Mouse (Mus musculus) midbrain, embryonic 14.5 days (tissue): ENCODE data around the gene Prlhr. TPM values are rescaled to one million over a fixed set of nuclear protein-coding genes. Genes with fewer than 3 reads are reported as not detected.

ENCODE experiments used
- ATAC-seq: fragments of 200-750 bp; cut with Nextera tagmentation; 2 replicates; pipeline ENCODE4 v1.8.0; 2017; ENCODE audit warnings: moderate number of reproducible peaks, moderate library complexity; ENCODE audit not compliant: low FRiP score, low TSS enrichment
- DNase-seq: peaks from one replicate; pipeline ENCODE4 v3.0.0-alpha.2; 2015
- H3K27ac ChIP-seq: fragments of 300-500 bp; sonication (generic); replicated peaks from 2 replicates; pipeline ENCODE4 v1.5.1; 2014; ENCODE audit warnings: mild to moderate bottlenecking, low read depth, low read length, moderate library complexity
- H3K27me3 ChIP-seq: fragments of 300-500 bp; sonication (generic); 2 replicates; pipeline ENCODE4 v1.6.1; 2014; ENCODE audit warnings: low read length, control low read depth, mixed read lengths; ENCODE audit not compliant: control insufficient read depth, insufficient read depth
- H3K36me3 ChIP-seq: fragments of 300-500 bp; sonication (generic); 2 replicates; pipeline ENCODE4 v1.6.1; 2014; ENCODE audit warnings: low read length, control low read depth; ENCODE audit not compliant: control insufficient read depth, insufficient read depth
- H3K4me1 ChIP-seq: fragments of 300-500 bp; sonication (generic); 2 replicates; pipeline ENCODE4 v1.6.1; 2014; ENCODE audit warnings: mild to moderate bottlenecking, antibody characterized with exemption, low read length, control low read depth; ENCODE audit not compliant: control insufficient read depth, insufficient read depth
- H3K4me2 ChIP-seq: fragments of 300-500 bp; sonication (generic); 2 replicates; pipeline ENCODE4 v1.6.1; 2014; ENCODE audit warnings: mild to moderate bottlenecking, low read length, moderate library complexity
- H3K4me3 ChIP-seq: fragments of 300-500 bp; sonication (generic); replicated peaks from 2 replicates; pipeline ENCODE4 v1.5.1; 2014; ENCODE audit warnings: low read depth, low read length
- H3K9ac ChIP-seq: fragments of 300-500 bp; sonication (generic); replicated peaks from 2 replicates; pipeline ENCODE4 v1.6.1; 2014; ENCODE audit warnings: mild to moderate bottlenecking, low read length, moderate library complexity
- H3K9me3 ChIP-seq: fragments of 300-500 bp; sonication (generic); 2 replicates; pipeline ENCODE4 v1.6.1; 2016; ENCODE audit warnings: low read length, control low read depth, mixed read lengths; ENCODE audit not compliant: control insufficient read depth
- WGBS: fragments of 180-500 bp; shearing (Covaris S2); extraction: QIAGEN DNeasy Blood & Tissue Kit; methylation state at CpG from one replicate; pipeline ENCODE4 v1.1.7; 2014; 5-methylcytosine and 5-hydroxymethylcytosine counted together
- polyA plus RNA-seq: library from polyadenylated mRNA; unstranded; fragments of >200 nt; fragmentation: Nextera tagmentation; extraction: Ambion mirVana; gene quantifications from 2 replicates; pipeline ENCODE4 v1.2.1, GENCODE M21; 2014

The Prlhr gene
- polyA plus RNA-seq, 1 experiment from 2014 or later = 0.36 TPM

DNA sequence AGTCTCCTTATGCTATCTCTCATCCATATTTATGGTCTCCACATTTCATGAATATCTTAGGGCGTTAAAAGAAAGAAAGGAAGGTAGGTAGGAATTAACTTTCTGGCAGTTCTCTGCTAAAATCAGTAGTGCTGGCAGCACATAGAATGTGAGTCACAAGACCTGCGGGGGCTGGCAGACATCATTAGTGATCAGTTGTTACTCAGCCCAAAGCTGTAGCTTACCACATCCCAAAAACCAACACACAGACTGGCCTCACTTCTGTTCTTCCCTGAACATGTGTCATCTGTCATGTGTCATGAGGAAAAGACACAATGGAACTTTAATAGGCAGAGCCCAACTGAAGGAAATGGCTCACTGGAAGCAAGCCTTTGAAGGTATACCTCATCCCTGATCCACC, 9.0 kb downstream of the Prlhr start:
- no peaks in the 10 kb centered on the region for H3K9me3 ChIP-seq
- no peak for DNase-seq
- ATAC-seq = no peak
- no peak overlapping the region for H3K4me2 ChIP-seq
- H3K4me1 ChIP-seq = peaks cover 5% of the 10 kb centered on the region; the same call in 1 of the 2 replicates
- no peaks in the 10 kb centered on the region for H3K36me3 ChIP-seq
- no peak overlapping the region for H3K4me3 ChIP-seq
- H3K27ac ChIP-seq = no peak overlapping the region
- H3K27me3 ChIP-seq = no peaks in the 10 kb centered on the region
- no peak overlapping the region for H3K9ac ChIP-seq
- WGBS = 84% methylated on average over 2 of the region's 2 CpGs

- DNase-seq (no peak), ATAC-seq (no peak)
- Histone ChIP-seq H3K4me1 (no peaks in the 10 kb centered on the region), H3K27me3 (no peaks in the 10 kb centered on the region), H3K9me3 (no peaks in the 10 kb centered on the region), H3K9ac (no peak overlapping the region), H3K4me2 (no peak overlapping the region), H3K36me3 (no peaks in the 10 kb centered on the region), H3K27ac (no peak overlapping the region), H3K4me3 (no peak overlapping the region)
- WGBS = 85% methylated on average over 1 of the region's 1 CpGs
These were observed 12.3 kb downstream of the Prlhr start for GRCm38 (mm10) chr19:60455791-60456190.

DNA sequence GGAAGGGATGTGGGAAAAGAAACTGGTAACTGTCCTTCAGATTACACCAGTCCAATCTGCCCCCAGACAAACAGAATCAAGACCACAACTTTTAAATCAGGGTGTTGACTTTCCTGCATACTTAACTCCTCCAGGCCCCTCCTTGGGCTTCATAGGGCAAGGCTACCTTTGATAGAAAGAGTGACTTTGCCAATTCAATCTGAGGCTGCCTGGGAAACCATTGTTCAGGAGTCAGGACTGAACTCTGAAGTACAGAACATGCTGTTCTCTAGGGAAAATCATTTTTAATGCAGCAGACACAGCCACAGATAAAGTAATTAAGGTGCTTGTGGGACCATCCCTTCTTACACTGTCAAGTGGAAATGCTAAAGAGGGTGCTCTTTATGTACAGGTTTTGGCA, 27.6 kb downstream of the Prlhr start:
- H3K27ac ChIP-seq = no peak overlapping the region
- no peak overlapping the region for H3K9ac ChIP-seq
- no peaks in the 10 kb centered on the region for H3K4me1 ChIP-seq
- no peak for ATAC-seq
- H3K4me2 ChIP-seq = no peak overlapping the region
- no peaks in the 10 kb centered on the region for H3K36me3 ChIP-seq
- no peak overlapping the region for H3K4me3 ChIP-seq
- no peaks in the 10 kb centered on the region for H3K9me3 ChIP-seq
- no peaks in the 10 kb centered on the region for H3K27me3 ChIP-seq
- DNase-seq = no peak

GRCm38 (mm10) chr19:60440083-60440482, 28.0 kb downstream of the Prlhr start:
- no peak for DNase-seq
- 80% methylated on average over 5 of the region's 5 CpGs for WGBS

GRCm38 (mm10) chr19:60437566-60438241, 30.4 kb downstream of the Prlhr start:
- ATAC-seq (no peak), DNase-seq (peak; percentile 66)
- Histone ChIP-seq H3K27me3 (no peaks in the 10 kb centered on the region), H3K4me2 (no peak overlapping the region), H3K9ac (no peak overlapping the region), H3K27ac (no peak overlapping the region), H3K36me3 (no peaks in the 10 kb centered on the region), H3K4me1 (no peaks in the 10 kb centered on the region), H3K4me3 (no peak overlapping the region), H3K9me3 (no peaks in the 10 kb centered on the region)
- WGBS = 58% methylated on average over 6 of the region's 6 CpGs

More at GRCm38 (mm10) chr19:60440083-60440482, 28.0 kb downstream of the Prlhr start:
- ATAC-seq = no peak
- Histone ChIP-seq H3K27me3 (no peaks in the 10 kb centered on the region), H3K4me1 (no peaks in the 10 kb centered on the region), H3K4me3 (no peak overlapping the region), H3K9me3 (no peaks in the 10 kb centered on the region), H3K9ac (no peak overlapping the region), H3K27ac (no peak overlapping the region), H3K36me3 (no peaks in the 10 kb centered on the region), H3K4me2 (no peak overlapping the region)

DNA sequence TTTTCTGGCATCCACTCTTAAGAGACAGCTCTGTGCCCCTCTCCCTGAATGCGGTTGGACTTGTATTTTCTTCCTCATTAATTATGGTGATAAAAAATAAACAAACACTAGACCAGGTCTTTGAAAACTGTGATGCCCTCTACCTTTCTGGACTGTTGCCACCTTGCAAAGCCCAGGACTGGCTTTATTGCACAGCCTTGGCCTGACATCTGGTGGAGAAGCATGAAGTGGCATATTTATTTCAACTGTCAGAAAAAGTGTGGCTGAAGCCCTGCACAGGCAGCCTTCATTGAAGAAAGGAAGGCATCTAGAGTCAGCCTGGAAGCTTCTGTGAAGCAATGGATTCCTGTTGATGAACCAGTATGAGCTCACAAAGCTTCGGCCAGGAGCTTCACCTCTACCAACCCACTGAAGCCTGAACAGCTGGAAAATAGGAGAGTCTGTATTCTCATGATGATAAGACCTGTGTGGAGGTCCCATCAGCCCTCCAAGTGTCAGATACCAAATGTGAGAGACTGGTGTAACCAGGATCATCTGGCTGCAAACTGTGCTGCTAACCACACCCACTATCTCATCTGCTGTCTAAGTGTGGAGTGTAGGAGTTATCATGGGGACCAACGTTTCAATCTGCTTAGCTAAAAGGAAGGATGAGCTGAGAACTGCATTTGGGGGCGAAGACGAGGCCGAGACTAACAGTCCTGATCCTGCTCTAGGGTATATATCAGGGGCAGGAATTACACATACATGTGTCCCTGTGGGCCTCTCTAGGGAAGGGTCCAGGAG, 35.6 kb downstream of the Prlhr start:
- Histone ChIP-seq H3K4me3 (no peak overlapping the region), H3K36me3 (no peaks in the 10 kb centered on the region), H3K4me1 (no peaks in the 10 kb centered on the region), H3K9me3 (no peaks in the 10 kb centered on the region), H3K27me3 (no peaks in the 10 kb centered on the region), H3K27ac (no peak overlapping the region), H3K9ac (no peak overlapping the region), H3K4me2 (no peak overlapping the region)
- ATAC-seq (no peak), DNase-seq (peak; percentile 57)
- 92% methylated on average over 6 of the region's 6 CpGs for WGBS

DNA sequence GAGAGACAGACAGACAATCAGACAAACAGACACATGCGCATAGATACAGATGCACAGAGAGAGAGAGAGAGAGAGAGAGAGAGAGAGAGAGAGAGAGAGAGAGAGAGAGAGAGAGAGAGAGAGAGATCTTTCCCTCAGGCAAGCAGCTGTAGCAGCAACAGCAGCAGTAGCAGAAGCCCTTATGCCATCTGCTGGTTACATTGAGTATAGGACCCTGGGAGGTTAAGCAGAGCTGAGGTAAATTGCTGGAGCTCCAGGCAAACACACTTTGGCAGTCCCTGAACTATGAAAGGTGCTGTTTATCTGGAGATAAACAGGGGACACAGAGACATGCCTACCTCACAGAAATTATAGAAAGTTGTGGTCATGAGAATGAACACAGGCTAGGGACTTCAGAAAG, 50.5 kb downstream of the Prlhr start:
- no peak; the same call in 1 of the 2 replicates for ATAC-seq
- Histone ChIP-seq H3K9me3 (no peaks in the 10 kb centered on the region), H3K4me3 (no peak overlapping the region), H3K36me3 (no peaks in the 10 kb centered on the region), H3K27me3 (no peaks in the 10 kb centered on the region), H3K4me2 (no peak overlapping the region), H3K9ac (no peak overlapping the region), H3K27ac (no peak overlapping the region), H3K4me1 (no peaks in the 10 kb centered on the region)
- DNase-seq = peak; percentile 84
- WGBS = 67% methylated on average over 1 of the region's 1 CpGs
